Mouse (Mus musculus): ENCODE results near the gene Pygl. TPM values are rescaled to one million over a fixed set of nuclear protein-coding genes. Genes with fewer than 3 reads are reported as not detected.
"Not testable (repeated sequence)": the region's sequence is repeated elsewhere in the genome, so short reads cannot be mapped to it uniquely, and the experiment has no call there.

The Pygl gene
- total RNA-seq, 2 experiments from 2014 or later: 2.2 to 3.2 TPM

- intact Hi-C loops (cut with DNase I; ENCODE audit: low total_unique reads): no loop called here
- no peak for DNase-seq
Observed at GRCm38 (mm10) chr12:70232020-70232544, 794 bp upstream of the Pygl start.

GRCm38 (mm10) chr12:70228155-70228554 lies 3.1 kb downstream of the Pygl start:
- intact Hi-C loops (cut with DNase I; ENCODE audit: low total_unique reads): no loop called here

GRCm38 (mm10) chr12:70227121-70227932 lies 4.0 kb downstream of the Pygl start:
- peak; percentile 80 for DNase-seq
- intact Hi-C loops (cut with DNase I; ENCODE audit: low total_unique reads): no loop called here

More at GRCm38 (mm10) chr12:70228155-70228554, 3.1 kb downstream of the Pygl start:
- DNase-seq: no peak

GRCm38 (mm10) chr12:70226655-70227054 lies 4.6 kb downstream of the Pygl start:
- DNase-seq: no peak
- intact Hi-C loops (cut with DNase I; ENCODE audit: low total_unique reads): no loop called here

GRCm38 (mm10) chr12:70223331-70223730 lies 8.0 kb downstream of the Pygl start:
- no peak for DNase-seq
- intact Hi-C loops (cut with DNase I; ENCODE audit: low total_unique reads): no loop called here

GRCm38 (mm10) chr12:70221425-70221824 lies 9.9 kb downstream of the Pygl start:
- DNase-seq: no peak
- intact Hi-C loops (cut with DNase I; ENCODE audit: low total_unique reads): no loop called here

- intact Hi-C loops (cut with DNase I; ENCODE audit: low total_unique reads): no loop called here
- DNase-seq: no peak
Observed at GRCm38 (mm10) chr12:70218795-70219540, 12.3 kb downstream of the Pygl start.

- intact Hi-C loops (cut with DNase I; ENCODE audit: low total_unique reads): no loop called here
- DNase-seq: no peak
Observed at GRCm38 (mm10) chr12:70216229-70216800, 15.0 kb downstream of the Pygl start.

- DNase-seq: no peak
- intact Hi-C loops (cut with DNase I; ENCODE audit: low total_unique reads): no loop called here
Observed at GRCm38 (mm10) chr12:70214281-70214680, 17.0 kb downstream of the Pygl start.

GRCm38 (mm10) chr12:70213601-70214000 lies 17.7 kb downstream of the Pygl start:
- DNase-seq: no peak
- intact Hi-C loops (cut with DNase I; ENCODE audit: low total_unique reads): no loop called here

GRCm38 (mm10) chr12:70212501-70212900 lies 18.8 kb downstream of the Pygl start:
- no peak for DNase-seq
- intact Hi-C loops (cut with DNase I; ENCODE audit: low total_unique reads): no loop called here

GRCm38 (mm10) chr12:70208214-70208613 lies 23.1 kb downstream of the Pygl start:
- intact Hi-C loops (cut with DNase I; ENCODE audit: low total_unique reads): no loop called here
- no peak for DNase-seq

- no peak for DNase-seq
- intact Hi-C loops (cut with DNase I; ENCODE audit: low total_unique reads): no loop called here
Observed at GRCm38 (mm10) chr12:70204433-70204832, 26.9 kb downstream of the Pygl start.

- intact Hi-C loops (cut with DNase I; ENCODE audit: low total_unique reads): no loop called here
- DNase-seq: no peak
Observed at GRCm38 (mm10) chr12:70201926-70202529, 29.3 kb downstream of the Pygl start.

GRCm38 (mm10) chr12:70196341-70196740 lies 34.9 kb downstream of the Pygl start:
- intact Hi-C loops (cut with DNase I; ENCODE audit: low total_unique reads): no loop called here
- no peak for DNase-seq

- no peak for DNase-seq
- intact Hi-C loops (cut with DNase I; ENCODE audit: low total_unique reads): no loop called here
Observed at GRCm38 (mm10) chr12:70195426-70195825, 35.9 kb downstream of the Pygl start.

- intact Hi-C loops (cut with DNase I; ENCODE audit: low total_unique reads): no loop called here
- no peak for DNase-seq
Observed at GRCm38 (mm10) chr12:70192267-70192727, 39.0 kb downstream of the Pygl start.

GRCm38 (mm10) chr12:70184173-70184783 lies 47.0 kb downstream of the Pygl start:
- DNase-seq: no peak
- intact Hi-C loops (cut with DNase I; ENCODE audit: low total_unique reads): no loop called here

GRCm38 (mm10) chr12:70183507-70183906 lies 47.8 kb downstream of the Pygl start:
- DNase-seq; intact Hi-C loops (cut with DNase I; ENCODE audit: low total_unique reads): not testable (repeated sequence)

Measured in gastrocnemius, postnatal 14 days (tissue).